Mouse (Mus musculus) heart, adult 11 months (tissue): ENCODE measurements around the gene Fam47e.
A peak's percentile ranks its signal among the peaks of the same experiment; 100 is the strongest.
"Not testable (repeated sequence)": the region's sequence is repeated elsewhere in the genome, so short reads cannot be mapped to it uniquely, and the experiment has no call there.

Experiments
- DNase-seq: peaks from one replicate; pipeline ENCODE4 v3.0.0; 2022

Gene Fam47e

DNA sequence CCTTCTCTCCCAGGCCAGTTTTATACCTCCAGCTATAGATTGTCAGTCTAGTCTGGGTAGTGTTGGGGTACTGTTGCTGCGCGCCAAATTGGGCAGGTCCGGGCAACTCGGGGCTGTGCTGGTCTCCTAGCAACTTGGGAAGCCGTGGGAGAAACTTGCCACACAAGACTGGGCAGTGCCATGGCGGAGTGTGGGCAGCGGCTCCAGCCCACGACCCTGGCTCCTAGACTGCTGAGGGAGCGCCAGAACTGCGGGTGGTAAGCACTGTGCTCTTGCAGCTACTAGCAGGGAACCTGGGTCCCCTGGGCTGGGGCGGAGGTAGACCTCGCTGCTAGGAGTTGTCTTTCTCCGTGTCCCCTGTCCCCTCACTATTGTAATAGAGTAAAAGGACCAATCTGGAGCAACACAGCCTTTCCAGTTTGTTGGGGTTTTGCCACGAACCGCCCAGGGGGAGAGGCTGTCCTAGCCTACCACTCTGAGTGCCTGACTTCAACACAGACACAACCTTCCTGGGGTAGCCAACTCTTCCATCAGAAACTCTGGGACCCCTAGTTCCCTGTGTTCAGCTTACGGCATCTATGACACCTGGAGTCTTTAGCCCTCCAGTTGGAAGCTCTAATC lies at the start of gene Fam47e:
Gene Fam47e (plus strand): TSS at position 179 of the 621 bp plus-strand sequence.
- DNase-seq = peak; percentile 75

DNA sequence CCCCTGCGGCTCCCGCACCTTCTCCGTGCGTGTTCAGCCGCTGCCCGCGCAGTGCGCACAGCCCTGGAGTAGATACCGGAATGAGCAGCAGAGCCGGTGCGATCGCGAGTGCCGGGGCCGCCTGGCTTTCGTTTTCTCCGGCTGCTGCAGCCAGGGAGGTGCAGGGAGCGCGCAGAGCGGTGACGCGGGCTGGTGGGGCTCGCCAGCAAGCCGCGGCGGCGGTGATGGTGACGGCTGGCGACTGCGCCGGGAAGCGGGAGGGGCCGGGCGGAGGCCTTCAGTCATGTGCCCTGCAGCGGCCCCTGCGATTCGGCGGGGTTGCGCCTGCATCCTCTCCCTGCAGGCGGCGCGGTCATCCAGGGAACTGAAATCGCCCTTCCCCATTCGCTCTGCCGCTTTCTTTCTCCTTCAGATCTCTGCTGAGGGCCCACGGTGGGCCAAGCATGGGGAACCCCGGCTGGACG lies 49.4 kb upstream of the Fam47e start:
- DNase-seq = peak; percentile 100

DNA sequence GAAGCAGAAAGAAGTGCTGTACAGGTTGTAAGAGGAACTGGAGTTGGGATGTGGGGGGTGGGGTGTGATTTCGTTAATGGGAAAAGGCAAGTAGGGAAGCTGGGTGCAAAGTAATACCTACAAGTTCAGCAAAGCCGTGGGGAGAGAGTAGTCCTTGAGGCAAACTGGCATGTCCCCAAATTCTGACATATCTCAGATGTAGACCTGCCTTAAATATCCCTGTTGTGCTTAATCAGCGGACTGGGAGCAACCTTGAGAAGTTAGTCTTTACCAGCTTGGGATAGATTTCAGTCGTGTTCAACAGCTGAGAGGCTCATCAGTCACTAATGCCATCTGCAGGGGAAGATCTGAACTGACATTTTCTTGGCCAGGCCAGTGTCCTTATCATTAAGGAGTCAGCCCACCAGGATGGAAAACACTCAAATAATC lies 48.6 kb upstream of the Fam47e start:
- peak; percentile 93 for DNase-seq

DNA sequence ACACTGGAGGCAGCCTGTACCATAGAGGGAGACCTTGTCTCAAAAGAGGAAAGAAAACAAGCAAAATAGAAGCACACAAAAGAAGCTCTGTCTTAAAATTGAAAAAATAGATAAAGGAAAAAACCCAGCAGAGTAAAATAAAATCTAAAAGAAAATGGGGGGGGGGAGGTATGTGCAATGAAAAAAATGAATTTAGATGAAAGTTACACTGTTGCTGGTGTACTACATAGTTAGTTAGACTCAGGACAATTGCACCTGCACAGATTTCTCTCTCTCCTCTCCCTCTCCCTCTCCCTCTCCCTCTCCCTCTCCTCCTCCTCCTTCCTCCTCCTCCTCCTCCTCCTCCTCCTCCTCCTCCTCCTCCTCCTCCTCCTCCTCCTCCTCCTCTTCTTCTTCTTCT lies 48.1 kb upstream of the Fam47e start, which contains the start of gene Scarb2:
Gene Scarb2 (minus strand): TSS at position 101 of the 400 bp plus-strand sequence.
- no peak for DNase-seq

DNA sequence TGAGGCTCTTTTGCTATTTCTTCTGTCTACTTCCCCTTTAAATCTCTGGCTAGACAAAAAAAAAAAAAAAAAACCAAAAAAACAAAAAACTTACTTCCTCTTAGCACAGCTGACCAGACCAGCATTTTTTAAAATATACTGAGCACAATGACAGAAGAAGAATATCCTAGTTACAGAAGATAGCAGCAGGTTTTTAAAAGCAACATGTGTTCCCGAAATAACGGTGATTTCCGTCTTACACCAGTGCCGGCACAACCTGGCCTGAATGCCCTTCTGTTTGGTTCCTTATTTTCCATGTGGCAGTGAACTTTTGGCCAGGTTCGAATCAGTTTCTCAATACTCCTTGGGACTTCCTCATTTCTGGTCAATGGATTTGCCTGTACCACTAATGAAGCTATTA lies 46.0 kb upstream of the Fam47e start:
- no peak for DNase-seq

DNA sequence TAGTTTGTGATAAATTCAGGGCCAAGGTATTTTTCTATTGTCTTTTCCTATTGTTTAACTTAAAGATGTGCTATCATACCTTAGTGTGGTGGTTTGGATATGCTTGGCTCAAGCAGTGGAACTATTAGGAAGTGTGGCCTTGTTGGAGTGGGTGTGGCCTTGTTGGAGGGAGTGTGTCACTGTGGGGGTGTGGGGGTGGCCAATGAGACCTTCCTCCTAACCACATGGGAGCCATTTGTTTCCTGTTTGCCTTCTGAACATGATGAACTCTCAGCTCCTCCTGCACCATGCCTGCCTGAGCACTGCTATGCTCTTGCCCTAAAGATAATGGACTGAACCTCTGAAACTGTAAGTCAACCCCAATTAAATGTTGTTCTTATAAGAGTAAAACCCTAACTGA lies 43.6 kb upstream of the Fam47e start:
- peak; percentile 94 for DNase-seq

DNA sequence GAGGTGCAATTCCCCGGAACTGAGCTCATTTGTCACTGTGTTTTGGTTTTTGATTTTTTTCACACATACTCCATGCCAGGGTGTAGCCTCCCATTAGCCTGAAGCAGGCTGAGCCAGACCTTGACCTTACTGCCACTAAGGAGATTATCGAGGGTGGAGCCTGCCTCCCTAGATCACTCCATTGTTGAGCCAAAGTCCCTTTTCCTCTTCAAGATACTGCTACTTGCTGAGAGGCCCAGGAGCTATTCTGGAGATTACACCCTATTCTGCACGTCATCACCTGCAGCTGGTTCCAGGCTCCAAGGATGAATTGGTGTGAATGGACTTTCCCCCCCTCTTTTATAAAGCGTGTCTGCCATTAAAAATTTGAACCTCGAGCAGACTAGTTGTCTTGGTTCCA lies 42.8 kb upstream of the Fam47e start:
- no peak for DNase-seq

DNA sequence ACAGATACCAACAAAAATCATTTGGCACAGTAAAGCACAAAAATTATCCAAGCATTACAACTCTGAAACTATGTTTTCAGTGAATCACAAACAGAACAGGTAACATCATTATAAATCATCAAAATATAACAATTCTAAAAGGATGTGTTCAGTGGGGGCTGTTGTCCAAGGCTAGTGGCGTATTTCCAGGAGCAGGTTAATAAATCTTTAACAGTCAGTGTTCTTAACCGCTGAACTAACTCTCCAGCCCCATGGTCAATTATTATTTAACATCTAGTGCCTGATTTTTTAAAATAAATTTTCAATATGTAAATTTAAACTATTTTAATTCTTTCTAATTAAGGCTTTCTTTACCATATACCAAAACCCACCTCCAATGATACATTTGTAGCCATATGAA lies 33.7 kb upstream of the Fam47e start:
- not testable (repeated sequence) for DNase-seq

DNA sequence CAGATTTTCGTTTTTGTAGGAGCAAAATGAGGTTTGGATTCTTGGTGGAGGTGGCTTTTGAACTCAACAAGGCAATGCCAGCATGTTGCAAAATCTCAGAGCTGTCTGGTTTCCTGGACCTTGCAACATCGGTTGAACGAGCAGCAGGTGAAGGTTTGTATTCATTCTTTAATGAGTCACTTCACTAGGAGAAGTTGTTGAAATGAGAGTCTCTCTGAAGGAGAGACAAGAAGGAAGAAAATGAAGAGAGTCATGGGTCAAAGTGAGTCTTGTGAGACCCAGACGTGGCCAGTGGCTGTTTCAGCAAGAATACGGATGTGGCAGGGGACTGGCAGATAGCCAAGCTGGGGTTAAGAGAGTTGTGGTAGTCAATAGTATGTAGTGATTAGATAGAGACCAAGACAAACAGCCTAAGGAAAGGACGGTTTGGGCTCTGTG lies 30.0 kb upstream of the Fam47e start:
- peak; percentile 89 for DNase-seq

DNA sequence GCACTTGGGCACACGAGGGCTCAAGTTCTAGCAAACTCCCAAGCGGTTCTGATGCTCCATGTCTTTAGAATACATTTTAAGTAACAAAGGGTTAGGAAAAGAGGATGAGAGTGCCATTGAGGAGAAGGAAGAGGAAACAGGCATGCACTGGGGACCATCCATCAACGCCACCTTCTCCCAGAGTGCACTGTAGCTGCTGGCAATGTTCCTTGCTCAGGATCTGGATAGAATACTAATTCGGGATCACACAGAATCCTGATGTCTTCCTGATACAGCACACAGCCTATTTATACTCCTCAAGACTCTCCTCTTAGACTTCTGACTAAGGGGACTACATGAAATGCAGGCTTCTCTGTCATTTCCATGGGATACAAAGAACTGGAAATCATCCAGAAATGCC lies 15.2 kb upstream of the Fam47e start:
- peak; percentile 33 for DNase-seq

DNA sequence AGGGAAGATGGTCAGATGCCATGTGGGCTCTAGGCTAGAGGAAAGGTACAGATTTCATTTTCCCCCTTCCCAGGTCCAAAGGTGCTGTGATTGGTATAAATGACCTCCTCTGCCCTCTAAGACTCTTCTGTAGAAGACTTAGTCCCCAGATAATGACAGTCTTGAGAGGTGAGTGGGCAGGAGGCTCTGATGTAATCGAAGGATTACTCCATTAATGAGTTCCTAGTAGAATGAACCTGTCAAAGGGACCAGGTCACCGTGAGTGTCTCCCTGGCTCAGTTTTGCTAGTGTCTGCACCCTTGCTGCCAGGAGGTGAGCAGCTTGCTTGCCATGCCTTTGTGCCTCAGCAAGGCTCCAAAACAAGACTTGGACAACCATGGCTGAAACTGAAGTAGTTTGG lies 2.3 kb upstream of the Fam47e start:
- DNase-seq = peak; percentile 23

DNA sequence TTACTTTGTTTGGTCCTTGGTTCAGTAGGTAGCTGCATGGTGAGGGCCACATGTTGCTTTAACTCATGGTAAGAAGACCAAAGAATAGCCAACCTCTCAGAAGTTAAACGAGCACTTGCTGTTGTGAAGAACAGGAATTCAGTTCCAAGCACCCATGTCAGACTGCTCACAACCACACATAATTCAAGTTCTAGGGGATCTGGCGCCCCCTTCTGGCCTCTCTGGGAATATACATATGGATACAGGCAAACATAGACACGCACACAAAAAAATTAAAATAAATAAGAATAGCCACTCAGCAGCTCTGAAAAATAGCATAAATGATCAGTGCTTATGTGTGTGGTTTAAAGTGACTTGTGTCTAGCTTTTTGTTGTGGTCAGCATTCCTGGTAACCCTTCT lies 930 bp upstream of the Fam47e start:
- no peak for DNase-seq

DNA sequence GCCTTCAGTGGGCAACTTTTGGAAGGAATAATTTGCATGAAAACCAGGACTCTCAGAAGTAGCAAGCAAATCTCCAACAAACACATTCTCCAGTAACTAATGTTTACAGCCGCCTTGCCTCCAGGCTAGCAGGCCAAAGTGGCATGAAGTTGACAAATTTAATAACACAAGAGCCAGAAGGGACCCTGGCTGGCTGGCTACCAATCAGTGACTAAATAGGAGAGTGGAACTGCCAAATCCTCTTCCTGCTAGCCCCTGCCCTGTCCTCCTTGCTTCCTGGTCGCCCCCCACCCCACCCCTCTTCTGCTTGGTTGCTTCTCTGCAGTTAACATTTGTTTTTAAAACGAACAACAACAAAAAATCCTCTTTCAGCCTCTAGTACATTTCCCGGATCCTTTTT lies 426 bp upstream of the Fam47e start:
- DNase-seq = peak; percentile 19

DNA sequence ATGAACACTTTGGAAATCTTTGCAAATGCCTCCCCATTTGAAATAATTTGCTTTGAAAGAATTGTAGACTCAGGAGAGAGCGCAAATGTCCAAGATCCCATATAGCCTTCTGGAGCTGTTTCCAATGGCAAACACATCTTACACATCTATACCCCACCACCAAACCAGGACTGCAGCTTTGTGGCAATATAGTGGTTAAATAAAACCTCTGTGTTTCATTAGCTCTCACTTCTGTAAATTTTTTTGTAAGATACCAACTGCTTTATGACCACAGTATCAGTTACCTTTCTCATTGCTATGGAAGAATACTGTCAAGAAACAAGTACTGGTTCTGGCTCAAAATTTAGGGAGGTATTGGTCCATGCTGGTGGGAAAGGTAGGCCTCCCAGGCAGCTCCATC lies 1.0 kb downstream of the Fam47e start:
- no peak for DNase-seq

DNA sequence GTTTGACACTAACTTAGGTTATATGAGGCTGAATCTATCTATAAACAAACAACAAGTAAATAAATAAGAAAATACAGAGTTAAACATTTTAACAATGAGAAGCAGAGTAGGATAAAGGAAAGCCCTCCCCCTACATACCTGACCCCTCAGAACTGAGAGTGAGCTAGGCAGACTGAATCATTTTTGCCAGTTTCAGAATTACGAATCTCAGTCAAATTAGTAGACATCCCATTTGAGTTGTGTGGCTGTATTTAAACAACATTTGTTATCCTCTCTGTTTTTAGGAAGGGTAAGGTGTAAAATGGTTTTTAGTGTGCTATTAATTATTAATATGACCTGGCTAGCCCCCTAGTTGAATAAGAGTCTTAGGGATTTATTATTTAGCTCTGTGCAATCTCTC lies 2.6 kb downstream of the Fam47e start:
- peak; percentile 45 for DNase-seq

DNA sequence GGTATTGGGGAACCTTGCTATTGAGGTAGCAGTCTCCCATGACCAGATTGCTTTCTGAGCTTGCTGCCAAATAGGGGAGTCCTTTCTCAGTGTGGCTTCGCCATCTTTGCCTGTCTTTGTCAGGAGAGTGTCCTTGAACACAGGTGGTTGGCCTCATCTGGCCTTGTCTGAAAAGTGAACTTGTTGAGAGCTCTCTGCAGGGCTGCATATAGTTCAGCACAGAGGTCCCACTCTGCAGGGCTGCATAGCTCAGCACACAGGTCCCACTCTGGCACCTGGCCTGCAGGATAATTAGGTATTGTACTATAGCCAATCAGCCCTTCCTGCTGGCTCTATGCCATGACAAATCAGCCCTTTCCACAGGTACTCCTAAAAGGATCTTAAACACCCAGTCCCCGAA lies 5.3 kb downstream of the Fam47e start:
- peak; percentile 67 for DNase-seq

DNA sequence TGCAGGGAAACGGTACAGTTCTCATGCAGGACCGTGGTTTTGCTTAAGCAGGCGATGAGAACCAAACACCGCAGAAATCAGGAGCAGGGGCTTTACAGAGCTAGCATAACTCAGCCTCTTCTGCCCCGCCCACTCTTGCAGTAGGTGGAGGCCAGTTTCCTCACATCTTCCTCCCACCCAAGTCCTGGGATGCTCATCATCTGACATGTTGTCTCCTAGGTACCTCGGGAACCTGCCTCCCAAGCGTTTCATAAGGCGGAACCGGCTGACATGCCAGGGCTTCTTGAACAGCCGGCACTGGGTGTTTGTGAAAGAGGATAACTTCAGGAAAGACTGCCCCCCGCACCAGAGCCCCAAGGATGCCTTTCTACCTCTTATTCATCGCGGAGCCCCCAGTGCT lies 7.1 kb downstream of the Fam47e start:
- peak; percentile 67 for DNase-seq

DNA sequence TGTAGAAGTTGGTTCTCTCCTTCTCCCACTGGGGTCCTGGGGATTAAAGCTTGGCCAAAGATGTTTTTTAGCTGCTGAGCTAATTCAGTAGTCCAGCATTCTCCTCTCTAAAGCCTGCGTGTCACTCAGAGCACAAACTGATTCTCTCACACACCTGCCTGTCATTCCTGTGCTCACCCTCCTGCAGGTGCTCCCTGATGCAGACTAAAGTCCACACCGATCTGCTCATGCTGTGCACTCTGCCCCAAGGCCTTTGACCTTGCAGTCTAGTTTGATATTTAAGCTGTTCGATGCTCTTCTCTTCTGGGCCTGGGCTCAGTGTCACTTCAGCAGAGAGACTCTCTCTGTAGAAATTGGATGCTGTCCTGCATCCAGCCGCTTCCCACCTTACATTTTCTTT lies 16.4 kb downstream of the Fam47e start:
- DNase-seq = peak; percentile 82

DNA sequence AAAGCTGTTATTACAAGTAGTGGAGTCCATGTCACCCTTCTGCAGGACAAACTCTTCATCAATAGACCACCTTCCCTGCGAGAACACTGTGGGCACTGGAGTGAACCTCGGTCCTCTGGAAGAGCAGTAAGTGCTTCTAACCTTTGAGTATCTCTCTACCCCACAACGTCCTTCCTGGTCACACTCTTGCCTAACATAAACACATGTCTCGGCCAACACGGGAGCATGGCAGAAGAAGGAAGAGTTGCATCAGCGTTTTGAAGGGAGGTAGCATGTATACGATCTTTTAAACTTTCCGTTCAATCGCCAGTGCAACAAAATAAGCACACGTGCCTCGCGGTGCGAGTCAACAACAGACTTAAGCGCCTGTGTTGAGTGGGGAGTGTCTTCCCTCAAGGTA lies 24.7 kb downstream of the Fam47e start:
- DNase-seq = no peak

DNA sequence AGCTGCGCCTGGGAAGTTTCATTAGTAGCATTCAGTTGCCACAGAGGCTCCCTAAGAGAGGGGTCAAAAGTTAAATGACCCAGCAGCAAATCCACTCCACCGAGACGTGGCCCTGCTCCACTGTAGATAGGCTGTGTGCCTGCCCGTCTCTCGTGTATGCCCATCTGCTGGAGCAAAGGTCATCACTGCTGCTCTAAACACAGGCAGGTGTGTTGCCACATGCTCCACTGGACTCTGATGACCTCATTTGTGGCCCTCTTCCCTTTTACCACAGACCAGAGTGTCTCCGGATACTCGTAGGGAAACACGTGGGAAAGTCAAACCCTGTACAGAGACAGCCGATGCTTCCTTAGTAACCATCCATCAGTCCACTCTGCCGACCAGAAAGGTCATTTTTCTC lies 31.1 kb downstream of the Fam47e start:
- peak; percentile 74 for DNase-seq

DNA sequence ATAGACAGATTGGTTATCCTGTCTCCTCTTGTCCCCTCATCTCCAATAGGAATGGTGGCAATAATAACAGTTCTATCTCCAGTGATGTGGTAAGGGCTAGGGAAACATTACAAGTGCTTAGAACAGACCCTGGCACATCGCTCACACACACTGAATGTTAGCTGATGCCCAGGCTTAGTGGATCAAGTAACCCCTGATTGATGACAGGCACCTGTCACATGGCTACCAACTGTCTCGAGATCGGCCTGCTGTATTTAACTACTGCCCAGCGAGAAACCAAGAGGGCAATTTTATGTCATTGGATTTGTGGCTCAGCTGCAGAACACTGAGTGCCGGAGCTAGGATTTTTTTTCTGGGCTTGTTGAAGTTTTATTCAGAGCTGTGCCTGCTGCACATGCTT lies 40.2 kb downstream of the Fam47e start:
- no peak for DNase-seq

DNA sequence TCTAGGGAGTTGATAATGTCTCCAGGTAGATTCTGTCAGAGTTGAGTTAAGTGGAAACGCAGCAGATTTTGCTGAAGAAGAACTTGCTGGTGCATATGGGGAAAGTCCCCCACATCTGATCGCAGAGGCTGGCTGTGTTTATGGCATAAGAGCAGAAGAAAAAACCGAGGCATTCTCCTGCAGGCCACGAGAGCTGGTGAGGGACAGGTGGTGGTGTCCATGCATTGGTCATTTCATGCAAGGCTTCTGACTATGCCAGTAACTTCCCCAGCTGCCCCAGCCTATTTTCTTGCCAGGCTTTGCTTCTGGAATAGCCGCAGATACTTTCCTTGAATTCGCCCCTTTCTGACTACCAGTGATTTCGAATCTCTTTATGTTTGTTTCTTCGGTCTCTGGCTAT lies 42.0 kb downstream of the Fam47e start:
- no peak for DNase-seq

DNA sequence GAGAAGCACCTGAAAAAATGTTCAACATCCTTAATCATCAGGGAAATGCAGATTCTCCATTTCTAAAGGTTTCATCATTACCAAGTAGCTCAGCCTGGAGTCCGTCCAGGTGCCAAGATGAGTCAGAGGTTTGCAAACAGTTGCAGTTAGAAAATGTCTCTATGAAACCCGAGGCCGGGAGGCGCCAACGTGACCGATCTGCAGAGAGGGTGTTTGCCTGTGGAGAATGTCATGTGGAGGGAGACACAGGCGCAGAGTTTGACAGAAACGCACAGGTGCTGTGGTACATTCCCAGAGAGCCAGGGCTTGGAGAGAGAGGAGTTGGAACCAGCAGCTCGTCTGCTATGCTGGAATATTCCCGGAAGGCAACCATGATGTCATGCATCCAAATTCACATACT lies 44.2 kb downstream of the Fam47e start:
- DNase-seq = no peak

DNA sequence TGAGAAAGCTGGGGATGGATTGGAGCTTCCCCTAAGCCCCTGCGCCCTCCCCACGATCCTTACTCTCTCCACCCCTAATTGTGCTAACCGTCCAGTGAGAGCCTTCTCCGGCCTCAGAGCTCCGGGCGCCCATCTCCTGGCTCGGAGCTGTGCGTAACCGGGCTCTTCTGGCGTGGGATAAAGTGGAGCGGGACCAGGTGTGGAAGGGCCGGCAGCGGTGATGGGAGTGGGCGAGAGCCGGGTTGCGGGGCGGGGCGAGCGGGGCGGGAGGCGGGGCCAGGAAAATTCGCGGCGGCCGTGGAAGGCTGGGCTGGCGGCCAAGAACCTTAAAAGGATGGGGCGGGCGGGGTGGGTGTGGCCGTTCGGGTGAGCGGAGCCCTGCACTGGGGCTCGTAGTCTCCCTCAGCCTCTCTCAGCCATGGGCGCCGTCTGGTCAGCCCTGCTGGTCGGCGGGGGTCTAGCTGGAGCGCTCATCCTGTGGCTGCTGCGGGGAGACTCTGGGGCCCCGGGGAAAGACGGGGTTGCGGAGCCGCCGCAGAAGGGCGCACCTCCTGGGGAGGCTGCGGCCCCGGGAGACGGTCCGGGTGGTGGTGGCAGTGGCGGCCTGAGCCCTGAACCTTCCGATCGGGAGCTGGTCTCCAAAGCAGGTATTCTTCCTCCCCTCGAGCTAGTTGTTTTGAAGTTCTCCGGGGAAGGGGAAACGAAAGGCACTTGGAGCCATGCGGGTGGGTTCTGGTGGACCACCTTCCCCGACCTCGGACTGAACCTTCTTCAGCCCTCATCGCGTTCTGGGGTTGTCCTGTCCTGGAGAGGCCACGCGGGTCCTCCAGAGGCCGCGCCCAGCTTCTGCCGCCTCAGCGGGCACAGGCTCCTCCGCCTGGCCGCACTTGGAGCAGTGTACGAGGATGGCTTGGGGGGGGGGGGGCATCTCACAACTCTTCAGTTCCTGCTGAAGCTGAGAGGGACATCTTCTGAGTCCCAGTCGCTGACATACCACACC lies 48.1 kb downstream of the Fam47e start, which contains the start of gene Stbd1:
Gene Stbd1 (plus strand): TSS at position 351 of the 1,000 bp plus-strand sequence.
- peak; percentile 95 for DNase-seq
